Mouse (Mus musculus) kidney, embryonic 14.5 days (tissue): Measurements from ENCODE around the gene Vps11. TPM values are rescaled to one million over a fixed set of nuclear protein-coding genes. Genes with fewer than 3 reads are reported as not detected.
A peak's percentile ranks its signal among the peaks of the same experiment; 100 is the strongest.

Experiments used
- ATAC-seq: fragments of 200-750 bp; cut with Nextera tagmentation; 2 replicates; pipeline ENCODE4 v1.8.0; 2017; ENCODE audit warnings: moderate number of reproducible peaks, mild to moderate bottlenecking, moderate TSS enrichment, moderate library complexity; ENCODE audit not compliant: low FRiP score, low TSS enrichment
- H3K27ac ChIP-seq: fragments of 300-500 bp; sonication (generic); 2 replicates; pipeline ENCODE4 v1.5.1; 2014; ENCODE audit warnings: low read depth, mild to moderate bottlenecking, low read length, moderate library complexity, mixed read lengths
- H3K27me3 ChIP-seq: fragments of 300-500 bp; sonication (generic); 2 replicates; pipeline ENCODE4 v1.6.1; 2014; ENCODE audit warnings: mild to moderate bottlenecking, low read length; ENCODE audit not compliant: control insufficient read depth, insufficient read depth
- H3K36me3 ChIP-seq: fragments of 300-500 bp; sonication (generic); 2 replicates; pipeline ENCODE4 v1.6.1; 2014; ENCODE audit warnings: low read length, mixed read lengths; ENCODE audit not compliant: control insufficient read depth, insufficient read depth
- H3K4me1 ChIP-seq: fragments of 300-500 bp; sonication (generic); 2 replicates; pipeline ENCODE4 v1.6.1; 2014; ENCODE audit warnings: low read length, mixed read lengths; ENCODE audit not compliant: control insufficient read depth, insufficient read depth
- H3K4me2 ChIP-seq: fragments of 300-500 bp; sonication (generic); replicated peaks from 2 replicates; pipeline ENCODE4 v1.6.1; 2014; ENCODE audit warnings: low read depth, mild to moderate bottlenecking, low read length
- H3K4me3 ChIP-seq: fragments of 300-500 bp; sonication (generic); 2 replicates; pipeline ENCODE4 v1.5.1; 2014; ENCODE audit warnings: mild to moderate bottlenecking, low read length
- H3K9ac ChIP-seq: fragments of 300-500 bp; sonication (generic); 2 replicates; pipeline ENCODE4 v1.6.1; 2014; ENCODE audit warnings: low read depth, mild to moderate bottlenecking, low read length, moderate library complexity
- H3K9me3 ChIP-seq: fragments of 300-500 bp; sonication (generic); 2 replicates; pipeline ENCODE4 v1.6.1; 2016; ENCODE audit warnings: low read length; ENCODE audit not compliant: control insufficient read depth
- WGBS: fragments of 180-500 bp; shearing (Covaris S2); extraction: QIAGEN DNeasy Blood & Tissue Kit; methylation state at CpG from one replicate; pipeline ENCODE4 v1.1.7; 2014; 5-methylcytosine and 5-hydroxymethylcytosine counted together
- polyA plus RNA-seq: library from polyadenylated mRNA; unstranded; fragments of >200 nt; fragmentation: Nextera tagmentation; extraction: Ambion mirVana; gene quantifications from 2 replicates; pipeline ENCODE4 v1.2.1, GENCODE M21; 2014

The Vps11 gene
- polyA plus RNA-seq, 1 experiment from 2014 or later, result 28.1 TPM

DNA sequence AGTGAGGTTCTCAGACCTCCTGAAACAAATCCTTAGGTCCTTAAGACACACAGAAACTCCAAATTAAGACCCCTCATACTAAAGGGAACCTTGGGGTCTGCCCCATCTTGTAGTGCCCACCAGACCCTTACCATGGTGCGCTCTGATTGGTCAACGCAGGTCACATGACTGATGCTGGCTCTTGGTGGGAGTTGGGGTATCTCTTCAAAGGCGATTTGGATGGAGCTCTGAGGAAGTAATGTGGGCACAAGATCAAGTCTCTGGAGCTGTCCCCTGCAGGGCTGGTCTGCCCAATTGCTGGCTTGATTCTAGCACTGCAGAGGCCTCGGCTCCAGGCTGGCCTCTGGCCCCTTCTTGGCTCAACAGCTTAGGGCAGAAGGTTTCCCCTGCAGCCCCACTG is 44.0 kb downstream of the Vps11 start:
- WGBS, result 70% methylated on average over 4 of the region's 4 CpGs
- H3K9ac ChIP-seq, result no peak overlapping the region
- no peaks in the 10 kb centered on the region for H3K9me3 ChIP-seq
- no peak overlapping the region; the same call in 1 of the 2 replicates for H3K4me2 ChIP-seq
- no peak for ATAC-seq
- H3K27me3 ChIP-seq, result no peaks in the 10 kb centered on the region
- peaks cover 38% of the 10 kb centered on the region for H3K36me3 ChIP-seq
- H3K27ac ChIP-seq, result no peak overlapping the region
- peaks cover 22% of the 10 kb centered on the region for H3K4me1 ChIP-seq
- no peak overlapping the region for H3K4me3 ChIP-seq

DNA sequence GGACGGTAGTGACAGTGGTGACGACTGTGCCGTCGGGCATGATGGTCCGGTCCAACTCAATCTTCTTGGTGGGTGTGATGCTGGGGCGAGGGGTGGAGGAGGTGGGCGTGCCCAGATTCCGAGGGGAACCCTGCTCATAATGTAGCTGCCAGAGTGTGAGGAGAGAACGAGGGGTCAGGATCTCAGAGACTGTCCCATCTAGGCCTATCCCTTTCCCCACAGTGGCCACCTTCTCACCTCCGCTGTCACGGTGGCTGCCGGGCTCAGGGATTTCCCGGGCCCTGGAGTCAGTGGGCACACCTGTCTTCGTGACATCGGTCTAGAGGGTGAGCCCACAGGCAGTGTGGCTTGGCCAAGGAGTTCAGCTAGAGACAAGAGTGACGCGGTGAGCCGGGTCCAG is 46.6 kb downstream of the Vps11 start:
- WGBS, result 91% methylated on average over 18 of the region's 18 CpGs
- Histone ChIP-seq H3K27ac (no peak overlapping the region), H3K9me3 (no peaks in the 10 kb centered on the region), H3K4me3 (no peak overlapping the region), H3K36me3 (peaks cover 38% of the 10 kb centered on the region), H3K4me2 (no peak overlapping the region), H3K27me3 (no peaks in the 10 kb centered on the region), H3K4me1 (peaks cover 26% of the 10 kb centered on the region), H3K9ac (no peak overlapping the region)
- ATAC-seq, result no peak

DNA sequence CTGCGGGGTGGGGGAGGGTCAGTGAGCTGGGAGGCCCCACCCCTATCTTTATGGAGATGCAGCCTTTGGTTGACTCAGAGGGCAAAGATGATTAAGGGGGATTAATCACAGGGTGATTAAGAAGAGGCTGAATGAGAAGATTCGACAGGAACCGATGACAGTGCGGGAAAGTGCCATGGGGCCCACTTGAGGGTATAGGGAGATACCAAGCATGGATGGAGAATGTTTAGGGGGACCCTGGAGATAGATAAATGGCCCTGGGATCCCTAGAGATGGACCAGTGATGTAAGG is 47.3 kb downstream of the Vps11 start:
- ATAC-seq, result no peak
- no peak overlapping the region for H3K9ac ChIP-seq

DNA sequence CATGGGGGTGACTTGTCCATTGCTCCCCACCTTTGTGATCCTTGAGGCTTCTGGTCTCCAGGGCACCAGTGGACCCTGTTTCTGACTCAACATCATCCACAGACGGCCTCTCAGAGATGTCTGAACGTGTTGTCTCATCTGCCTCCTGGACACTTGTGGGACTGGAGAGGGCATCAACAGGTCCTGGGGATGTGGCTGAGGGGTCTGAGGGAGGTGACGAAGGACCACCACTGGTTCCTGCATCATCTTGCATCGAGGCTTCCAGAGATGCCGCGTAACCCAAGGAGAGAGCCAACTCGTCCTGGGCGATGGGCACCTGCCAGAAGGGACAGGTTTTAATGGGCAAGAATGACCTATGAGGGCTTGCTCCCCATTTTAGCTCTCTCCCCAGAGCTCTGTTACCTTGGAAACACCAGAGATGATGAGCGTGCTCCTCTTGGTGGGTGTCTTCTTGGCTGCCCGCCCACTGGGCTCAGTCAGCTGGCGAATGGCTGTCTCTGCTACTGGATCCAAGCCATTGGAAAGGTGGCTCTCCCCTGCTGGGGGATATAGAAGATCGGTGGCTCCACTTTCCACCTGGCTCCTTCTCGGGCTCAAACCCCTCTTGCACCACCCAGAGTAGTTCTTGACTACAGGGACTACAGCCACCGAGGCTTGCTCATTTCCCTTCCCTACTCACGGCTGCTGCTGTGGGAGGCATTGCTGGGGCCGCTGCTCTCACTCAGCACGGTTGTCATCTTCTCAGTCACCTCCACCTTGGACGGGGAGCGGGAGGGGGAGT is 47.8 kb downstream of the Vps11 start:
- WGBS, result 80% methylated on average over 19 of the region's 19 CpGs
- peaks cover 38% of the 10 kb centered on the region for H3K36me3 ChIP-seq

More for the DNA sequence above, 47.3 kb downstream of the Vps11 start:
- WGBS, result 74% methylated on average over 4 of the region's 4 CpGs
- H3K4me1 ChIP-seq, result peaks cover 24% of the 10 kb centered on the region
- no peaks in the 10 kb centered on the region for H3K9me3 ChIP-seq
- no peak overlapping the region for H3K4me2 ChIP-seq
- H3K27me3 ChIP-seq, result no peaks in the 10 kb centered on the region
- peaks cover 38% of the 10 kb centered on the region for H3K36me3 ChIP-seq
- no peak overlapping the region for H3K4me3 ChIP-seq
- no peak overlapping the region for H3K27ac ChIP-seq

DNA sequence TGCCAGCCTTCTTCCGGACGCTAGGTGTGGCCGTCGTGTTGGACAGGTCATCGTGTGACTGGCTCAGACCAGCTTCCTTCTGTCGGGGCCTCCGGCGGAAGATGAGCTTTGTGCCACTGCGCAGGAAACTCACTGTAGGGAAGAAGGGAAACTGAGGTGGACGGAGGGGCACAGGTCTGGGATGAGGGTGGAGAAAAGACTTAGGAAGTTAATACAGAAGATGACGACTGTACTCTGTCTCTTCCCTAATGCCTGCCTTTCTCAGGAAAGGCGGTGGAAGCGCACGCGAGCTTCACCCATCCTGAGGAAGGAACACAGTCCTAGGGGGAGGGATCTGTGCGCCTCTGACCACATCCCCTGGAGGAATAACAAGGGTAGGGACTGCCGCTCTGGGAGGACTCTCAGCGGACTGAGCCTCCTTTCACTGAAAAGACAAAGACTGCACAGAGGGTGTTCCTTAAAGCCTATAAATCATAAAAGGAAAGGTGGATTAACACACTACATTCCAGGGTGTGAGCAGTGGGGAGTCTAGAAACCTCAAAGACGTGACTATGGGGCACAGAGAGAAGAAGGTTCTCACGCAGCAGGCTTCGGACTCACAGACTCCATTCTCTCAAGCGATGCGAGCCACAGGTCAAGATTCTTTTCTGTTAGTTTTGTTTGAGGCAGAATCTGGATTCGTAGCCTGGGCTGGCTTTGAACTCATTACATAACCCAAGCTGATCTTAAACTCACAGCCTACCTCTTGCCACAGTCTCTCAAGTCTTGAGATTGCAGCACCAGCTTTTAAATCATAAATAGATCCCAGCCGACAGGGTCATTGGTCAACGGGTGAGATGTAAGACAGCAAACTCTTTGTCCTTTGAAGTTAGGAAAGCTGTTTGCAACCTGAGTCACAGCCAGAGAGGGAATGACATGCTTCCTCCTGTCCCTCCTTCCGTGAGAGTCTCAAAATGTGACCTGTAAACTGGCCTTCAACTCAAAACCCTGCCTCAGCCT is 50.0 kb downstream of the Vps11 start:
- Histone ChIP-seq H3K4me2 (peak overlapping the region; percentile 29; the same call in 1 of the 2 replicates), H3K27ac (peak overlapping the region; percentile 59), H3K4me3 (no peak overlapping the region), H3K4me1 (peaks cover 11% of the 10 kb centered on the region), H3K27me3 (no peaks in the 10 kb centered on the region), H3K9ac (peak overlapping the region; percentile 40; the same call in 1 of the 2 replicates), H3K9me3 (no peaks in the 10 kb centered on the region), H3K36me3 (peaks cover 33% of the 10 kb centered on the region)
- WGBS, result 15% methylated on average over 27 of the region's 27 CpGs
- ATAC-seq, result peak; percentile 78

More for the DNA sequence above, 47.8 kb downstream of the Vps11 start:
- Histone ChIP-seq H3K4me3 (no peak overlapping the region), H3K27me3 (no peaks in the 10 kb centered on the region), H3K27ac (no peak overlapping the region), H3K4me2 (no peak overlapping the region), H3K9ac (no peak overlapping the region), H3K9me3 (no peaks in the 10 kb centered on the region), H3K4me1 (peaks cover 18% of the 10 kb centered on the region)
- no peak for ATAC-seq

DNA sequence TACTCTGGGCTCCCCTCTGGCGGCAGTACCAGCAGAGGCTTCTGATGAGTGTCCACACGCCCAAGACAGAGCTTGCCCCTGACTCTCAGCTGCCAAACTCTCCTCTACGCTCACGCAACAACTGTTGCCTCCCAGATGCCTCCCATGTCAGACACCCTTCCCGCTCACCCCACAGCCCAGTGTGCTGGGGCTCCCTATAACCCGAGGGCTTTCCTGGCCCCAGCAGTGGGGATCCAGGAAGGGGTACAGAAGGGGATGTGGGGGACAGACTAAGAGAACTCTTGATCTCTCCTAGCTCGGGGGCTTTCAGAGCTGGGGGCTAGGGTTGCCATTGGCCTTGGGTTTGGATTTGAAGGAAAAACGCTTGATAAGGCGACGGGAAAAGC is 50.7 kb downstream of the Vps11 start:
- Histone ChIP-seq H3K27ac (0 out of 2 replicates have a peak overlapping the region, but pooled peaks have one; percentile 59), H3K9ac (peak overlapping the region; percentile 8; the same call in 1 of the 2 replicates), H3K4me2 (peak overlapping the region; percentile 29; the same call in 1 of the 2 replicates)

DNA sequence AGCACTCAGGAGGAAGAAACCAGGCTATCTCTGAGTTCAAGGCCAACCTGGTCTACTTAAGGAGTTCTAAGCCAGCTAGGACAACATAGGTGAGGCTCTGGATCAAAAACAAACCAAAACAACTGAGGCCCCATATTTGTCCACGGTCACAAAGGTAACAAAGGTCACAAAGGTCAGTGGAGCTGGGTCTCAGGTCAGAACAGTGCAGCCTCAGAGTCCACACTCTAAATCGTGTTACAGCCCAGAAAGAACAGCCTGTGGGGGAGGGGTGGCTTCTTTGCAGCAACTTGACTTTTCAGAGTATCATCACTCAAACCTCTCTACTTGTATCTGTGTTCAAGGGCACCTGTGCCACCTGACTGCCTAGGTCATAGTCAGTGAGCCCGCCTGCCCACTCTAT is 51.7 kb downstream of the Vps11 start:
- H3K36me3 ChIP-seq, result peaks cover 17% of the 10 kb centered on the region
- H3K9ac ChIP-seq, result no peak overlapping the region; the same call in 1 of the 2 replicates
- no peak overlapping the region for H3K4me3 ChIP-seq
- ATAC-seq, result no peak
- no peak overlapping the region for H3K27ac ChIP-seq
- WGBS, result 61% methylated on average over 3 of the region's 3 CpGs
- no peaks in the 10 kb centered on the region for H3K9me3 ChIP-seq
- no peaks in the 10 kb centered on the region for H3K27me3 ChIP-seq
- no peak overlapping the region for H3K4me2 ChIP-seq
- H3K4me1 ChIP-seq, result peaks cover 11% of the 10 kb centered on the region

More for the DNA sequence above, 50.7 kb downstream of the Vps11 start:
- WGBS, result 40% methylated on average over 10 of the region's 10 CpGs
- Histone ChIP-seq H3K36me3 (peaks cover 27% of the 10 kb centered on the region), H3K9me3 (no peaks in the 10 kb centered on the region), H3K27me3 (no peaks in the 10 kb centered on the region), H3K4me1 (peaks cover 11% of the 10 kb centered on the region), H3K4me3 (no peak overlapping the region)
- no peak for ATAC-seq

DNA sequence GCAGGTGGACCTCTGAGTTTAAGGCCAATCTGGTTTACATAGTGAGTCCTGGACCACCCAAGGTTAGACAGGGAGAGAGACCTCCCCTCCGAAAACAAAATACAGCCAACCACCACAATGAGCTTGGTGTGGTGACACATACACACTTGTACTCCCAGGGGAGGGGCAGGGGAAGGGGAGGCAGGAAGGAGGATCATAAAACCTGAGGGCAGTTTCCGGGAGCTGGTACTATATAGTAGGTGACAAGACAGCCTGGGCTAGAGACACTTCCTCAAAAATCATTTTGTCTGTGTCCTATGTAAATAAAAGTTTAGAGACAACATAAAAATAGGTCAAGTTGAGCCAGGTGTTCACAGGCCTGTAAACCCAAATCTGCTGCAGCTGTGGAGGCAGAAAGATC is 54.2 kb downstream of the Vps11 start:
- Histone ChIP-seq H3K9me3 (no peaks in the 10 kb centered on the region), H3K27ac (no peak overlapping the region), H3K9ac (no peak overlapping the region), H3K4me2 (no peak overlapping the region), H3K4me3 (no peak overlapping the region), H3K27me3 (no peaks in the 10 kb centered on the region), H3K4me1 (peaks cover 16% of the 10 kb centered on the region), H3K36me3 (peaks cover 5% of the 10 kb centered on the region)
- no peak for ATAC-seq
- WGBS, result 73% methylated on average over 2 of the region's 2 CpGs
